Mouse (Mus musculus): ENCODE results near the gene Slc2a8. TPM values are rescaled to one million over a fixed set of nuclear protein-coding genes. Genes with fewer than 3 reads are reported as not detected.

The Slc2a8 gene
- 20.3 TPM for polyA plus RNA-seq (2015; fragmentation: Illumina TruSeq; extraction: RNeasy Lipid Tissue Mini Kit (QIAGEN cat#74804); ENCODE audit: low read depth, low replicate concordance)

DNA sequence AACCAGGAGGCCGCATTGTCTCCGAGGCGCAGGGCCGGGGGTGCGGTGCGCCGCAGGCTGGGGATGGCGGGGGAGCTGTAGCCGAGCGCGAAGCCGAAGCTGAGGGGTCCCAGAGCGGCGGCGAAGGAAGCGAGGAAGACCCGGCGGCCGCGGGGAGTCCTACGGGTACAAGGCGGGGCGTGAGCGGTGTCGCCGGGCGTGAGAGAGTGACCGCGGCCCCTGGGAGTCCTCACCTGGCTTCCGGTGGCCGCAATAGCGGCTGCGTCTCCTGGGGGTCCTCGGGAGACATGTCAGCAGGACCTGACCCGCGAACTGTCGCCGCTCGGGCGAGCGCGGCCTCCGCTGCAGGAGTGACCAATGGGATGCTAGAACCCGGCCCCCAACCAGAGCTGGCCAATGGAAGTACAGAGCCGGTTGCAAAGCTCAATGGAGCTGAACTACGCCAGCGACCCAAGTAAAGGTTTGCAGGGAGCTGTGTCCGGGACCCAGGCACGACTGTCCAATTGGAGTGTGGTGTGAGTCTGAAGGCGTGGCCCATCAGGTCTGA, at the start of gene Slc2a8:
Gene Slc2a8, minus strand, starts transcription at position 359 of the 547 bp plus-strand sequence.

GRCm38 (mm10) chr2:32961192-32961995, 20.5 kb downstream of the Slc2a8 start, which contains the start of the genes Rpl12 and Lrsam1:
Gene Rpl12, plus strand, starts transcription at chr2:32961559.
Gene Lrsam1, minus strand, starts transcription at chr2:32961614.

Other genes starting within 250 kb of the Slc2a8 start
- 2.6 TPM for gene 6330409D20Rik, start 241.1 kb downstream of the Slc2a8 start, polyA plus RNA-seq (2015; fragmentation: Illumina TruSeq; extraction: RNeasy Lipid Tissue Mini Kit (QIAGEN cat#74804); ENCODE audit: low read depth, low replicate concordance)
- gene Tor2a, start 224.8 kb downstream of the Slc2a8 start, polyA plus RNA-seq (2015; fragmentation: Illumina TruSeq; extraction: RNeasy Lipid Tissue Mini Kit (QIAGEN cat#74804); ENCODE audit: low read depth, low replicate concordance), result 35.2 TPM
- 1.5 TPM for gene Ttc16, start 206.4 kb downstream of the Slc2a8 start, polyA plus RNA-seq (2015; fragmentation: Illumina TruSeq; extraction: RNeasy Lipid Tissue Mini Kit (QIAGEN cat#74804); ENCODE audit: low read depth, low replicate concordance)
- 6.8 TPM for gene Ptrh1, start 206.3 kb downstream of the Slc2a8 start, polyA plus RNA-seq (2015; fragmentation: Illumina TruSeq; extraction: RNeasy Lipid Tissue Mini Kit (QIAGEN cat#74804); ENCODE audit: low read depth, low replicate concordance)
- gene Cfap157, start 197.7 kb downstream of the Slc2a8 start, polyA plus RNA-seq (2015; fragmentation: Illumina TruSeq; extraction: RNeasy Lipid Tissue Mini Kit (QIAGEN cat#74804); ENCODE audit: low read depth, low replicate concordance), result 1.3 TPM
- 506 TPM for gene Stxbp1, start 134.8 kb downstream of the Slc2a8 start, polyA plus RNA-seq (2015; fragmentation: Illumina TruSeq; extraction: RNeasy Lipid Tissue Mini Kit (QIAGEN cat#74804); ENCODE audit: low read depth, low replicate concordance)
- 19.9 TPM for gene Fam129b, start 106.0 kb downstream of the Slc2a8 start, polyA plus RNA-seq (2015; fragmentation: Illumina TruSeq; extraction: RNeasy Lipid Tissue Mini Kit (QIAGEN cat#74804); ENCODE audit: low read depth, low replicate concordance)
- 710 TPM for gene Rpl12, start 20.5 kb downstream of the Slc2a8 start, polyA plus RNA-seq (2015; fragmentation: Illumina TruSeq; extraction: RNeasy Lipid Tissue Mini Kit (QIAGEN cat#74804); ENCODE audit: low read depth, low replicate concordance)
- 26.3 TPM for gene Lrsam1, start 20.5 kb downstream of the Slc2a8 start, polyA plus RNA-seq (2015; fragmentation: Illumina TruSeq; extraction: RNeasy Lipid Tissue Mini Kit (QIAGEN cat#74804); ENCODE audit: low read depth, low replicate concordance)
- 60.0 TPM for gene Garnl3, start 149.6 kb upstream of the Slc2a8 start, polyA plus RNA-seq (2015; fragmentation: Illumina TruSeq; extraction: RNeasy Lipid Tissue Mini Kit (QIAGEN cat#74804); ENCODE audit: low read depth, low replicate concordance)
- gene Angptl2, start 234.0 kb upstream of the Slc2a8 start, polyA plus RNA-seq (2015; fragmentation: Illumina TruSeq; extraction: RNeasy Lipid Tissue Mini Kit (QIAGEN cat#74804); ENCODE audit: low read depth, low replicate concordance), result 2.7 TPM